Mouse (Mus musculus) urinary bladder, postnatal 14 days (tissue): ENCODE measurements at regions not wholly inside any gene's neighbourhood (a gene's known extent, or its start where the extent isn't known, plus 50 kb on each side); places are given as distances from the start of the nearest gene placed in this dataset.
"Not testable (repeated sequence)": the region's sequence is repeated elsewhere in the genome, so short reads cannot be mapped to it uniquely, and the experiment has no call there.

Source experiments
- DNase-seq: peaks from one replicate; pipeline ENCODE4 v3.0.0; 2021; ENCODE audit warnings: low spot score

GRCm38 (mm10) chr12:3188734-3189275 lies 121.0 kb downstream of the Rab10 start:
- not testable (repeated sequence) for DNase-seq

DNA sequence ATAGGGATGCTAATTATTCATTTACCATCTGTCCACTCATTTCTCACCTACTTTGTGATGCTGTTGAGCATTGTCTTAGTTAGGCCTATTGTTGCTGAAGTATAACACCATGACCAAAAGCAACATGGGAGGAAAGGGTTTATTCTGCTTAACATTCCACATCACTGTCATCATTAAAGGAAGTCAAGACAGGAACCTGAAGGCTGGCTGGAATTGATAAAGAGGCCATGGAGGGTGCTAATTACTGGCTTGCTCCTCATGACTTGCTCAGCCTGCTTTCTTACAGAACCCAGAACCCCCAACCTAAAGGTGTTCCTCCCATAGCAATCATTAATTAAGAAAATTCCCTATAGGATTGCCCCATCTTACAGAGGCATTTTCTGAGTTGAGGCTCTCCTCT lies 121.6 kb downstream of the Rab10 start:
- no peak for DNase-seq

- DNase-seq = no peak
These were observed 136.4 kb downstream of the Rab10 start for GRCm38 (mm10) chr12:3173325-3173724.

- DNase-seq = not testable (repeated sequence)
These were observed 140.0 kb downstream of the Rab10 start for GRCm38 (mm10) chr12:3169705-3170287.

DNA sequence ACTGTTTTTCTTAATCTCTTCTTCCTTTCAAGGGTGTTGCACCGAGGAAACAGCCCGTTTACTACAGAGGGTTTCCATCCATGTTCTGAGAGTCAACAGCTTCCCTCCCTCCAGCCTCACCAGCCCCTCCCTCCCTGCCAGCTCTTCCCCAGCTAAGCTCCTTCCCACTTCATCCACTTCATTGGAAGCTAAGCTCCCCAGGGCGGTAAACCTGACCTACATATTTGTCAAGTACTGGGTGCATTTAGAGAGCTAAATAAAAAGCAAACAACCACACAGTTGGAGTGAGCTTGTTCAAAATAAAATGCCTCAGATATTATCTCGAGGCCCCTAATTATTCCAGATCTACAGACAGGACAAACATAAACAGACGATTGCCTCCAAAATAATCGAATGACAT lies 148.1 kb downstream of the Rab10 start:
- not testable (repeated sequence) for DNase-seq

DNA sequence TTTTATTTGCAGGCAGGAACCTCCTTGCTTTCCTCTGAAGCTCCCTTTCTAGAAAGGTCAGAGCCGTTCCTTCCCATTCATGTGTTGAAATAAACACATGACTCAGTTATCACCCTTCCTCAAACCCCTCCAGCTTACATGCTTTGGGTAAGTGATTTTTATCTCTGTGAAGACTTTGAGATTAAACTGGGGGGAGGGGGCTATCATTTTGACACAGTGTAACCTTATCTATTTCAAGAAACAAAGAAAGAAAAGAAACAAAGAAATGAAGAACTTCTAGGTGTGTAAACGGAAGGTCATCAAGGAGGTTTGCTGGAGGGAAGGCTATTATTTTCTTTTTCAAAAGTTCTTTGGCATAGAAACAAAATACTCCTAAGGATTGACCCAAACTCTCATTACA lies 151.0 kb downstream of the Rab10 start:
- not testable (repeated sequence) for DNase-seq

DNA sequence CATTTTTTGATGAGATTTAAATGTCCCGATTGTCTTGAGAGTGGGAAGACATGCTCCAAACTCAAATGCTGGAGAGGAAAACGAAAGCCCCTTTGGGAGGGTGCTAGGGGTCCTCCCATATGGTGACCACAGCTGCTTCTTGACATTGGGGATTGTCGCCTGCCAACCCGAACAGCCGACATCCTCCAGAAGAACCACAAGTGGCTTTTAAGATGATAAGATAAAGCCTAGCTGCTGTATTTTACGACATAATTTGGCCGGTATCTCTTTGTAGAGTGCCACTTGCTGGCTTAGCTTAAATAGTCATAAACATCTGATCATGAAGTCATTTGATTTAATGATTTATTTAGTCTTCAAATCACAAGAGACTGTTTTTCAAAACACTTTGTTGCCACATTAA lies 156.1 kb downstream of the Rab10 start:
- not testable (repeated sequence) for DNase-seq

GRCm38 (mm10) chr12:3132553-3132952 lies 177.2 kb downstream of the Rab10 start:
- not testable (repeated sequence) for DNase-seq

- not testable (repeated sequence) for DNase-seq
These were observed 178.5 kb downstream of the Rab10 start for GRCm38 (mm10) chr12:3131149-3131751.

- DNase-seq = not testable (repeated sequence)
These were observed 182.4 kb downstream of the Rab10 start for GRCm38 (mm10) chr12:3127336-3127735.

DNA sequence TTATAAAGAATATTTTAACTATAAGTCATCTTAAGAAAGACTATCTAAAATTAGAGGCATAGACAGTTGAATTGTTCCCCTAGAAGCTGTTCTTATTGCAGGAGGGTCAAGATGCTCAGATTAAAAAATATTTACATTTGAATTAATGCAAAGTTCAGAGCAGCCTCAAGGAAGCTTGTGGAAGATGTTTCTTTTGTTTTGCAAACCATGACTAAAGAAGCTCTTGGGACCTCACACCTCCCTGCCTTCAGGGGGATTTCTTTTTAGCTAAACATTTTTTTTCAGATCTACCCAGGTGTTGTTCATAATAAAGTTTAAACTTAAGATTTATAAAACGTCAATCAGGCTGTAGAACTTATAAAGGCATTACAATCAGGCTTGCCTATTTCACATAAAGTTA lies 185.7 kb downstream of the Rab10 start:
- no peak for DNase-seq

DNA sequence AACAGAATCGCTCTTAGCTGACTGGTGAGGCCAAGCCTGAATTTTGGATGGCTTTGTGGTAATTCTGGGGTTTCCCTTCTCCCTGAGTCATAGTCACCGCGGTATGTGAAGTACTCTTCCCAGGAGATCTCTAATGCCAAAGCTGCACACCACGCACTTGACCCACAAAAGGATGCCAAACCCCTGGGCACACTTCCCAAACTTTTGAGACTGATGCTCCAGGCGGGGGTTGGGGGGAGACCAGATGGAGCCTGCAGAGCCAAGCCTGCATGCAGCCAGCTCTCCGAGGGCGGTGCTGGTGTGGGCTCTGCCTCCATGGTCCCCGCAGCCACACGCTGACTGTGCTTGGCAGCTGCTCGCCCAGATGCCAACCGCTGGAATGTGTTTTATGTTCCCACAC lies 199.2 kb downstream of the Rab10 start:
- DNase-seq = not testable (repeated sequence)

- peak; percentile 23 for DNase-seq
These were observed 200.1 kb downstream of the Rab10 start for GRCm38 (mm10) chr12:3109671-3110070.

DNA sequence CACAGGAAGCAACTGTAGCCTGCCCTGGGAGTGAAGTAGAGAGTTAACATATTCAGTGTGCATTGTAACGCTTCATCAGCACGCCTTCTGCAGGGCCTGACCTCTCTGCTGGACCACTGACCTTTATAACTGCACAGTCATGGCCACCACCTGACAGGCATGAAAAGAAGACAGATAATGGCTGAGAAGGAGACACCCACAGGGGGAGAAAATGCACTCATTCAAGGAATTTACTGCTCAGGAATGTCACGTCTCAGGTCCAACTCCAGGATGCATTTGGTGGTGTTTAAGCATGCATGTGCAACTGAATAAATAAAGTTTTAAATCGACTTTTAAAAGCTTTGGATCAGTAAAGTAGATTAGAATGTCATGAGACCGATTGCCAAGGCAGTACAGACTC lies 207.8 kb downstream of the Rab10 start:
- DNase-seq = not testable (repeated sequence)

GRCm38 (mm10) chr12:3098175-3098574 lies 211.6 kb downstream of the Rab10 start:
- peak; percentile 15 for DNase-seq

GRCm38 (mm10) chr12:3094509-3094908 lies 215.3 kb downstream of the Rab10 start:
- no peak for DNase-seq

DNA sequence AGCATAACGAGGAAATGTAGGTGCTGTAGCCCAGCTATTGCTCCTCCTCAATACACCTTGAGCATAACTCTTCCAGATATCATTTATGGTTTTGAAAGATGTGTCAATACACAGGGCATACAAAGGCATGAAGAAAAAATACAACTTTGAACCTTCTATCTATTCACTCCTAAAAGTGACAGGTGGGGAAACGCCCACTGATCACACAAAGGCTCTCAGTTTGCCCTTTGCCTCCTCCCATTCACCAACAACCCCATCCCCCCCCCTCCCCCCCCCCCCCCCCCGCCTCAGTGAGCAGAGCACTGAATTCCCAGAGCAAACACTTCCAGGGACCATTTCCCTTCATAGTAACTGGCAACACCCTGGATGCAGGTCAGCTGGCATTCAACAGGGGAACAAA lies 216.8 kb downstream of the Rab10 start:
- DNase-seq = not testable (repeated sequence)

DNA sequence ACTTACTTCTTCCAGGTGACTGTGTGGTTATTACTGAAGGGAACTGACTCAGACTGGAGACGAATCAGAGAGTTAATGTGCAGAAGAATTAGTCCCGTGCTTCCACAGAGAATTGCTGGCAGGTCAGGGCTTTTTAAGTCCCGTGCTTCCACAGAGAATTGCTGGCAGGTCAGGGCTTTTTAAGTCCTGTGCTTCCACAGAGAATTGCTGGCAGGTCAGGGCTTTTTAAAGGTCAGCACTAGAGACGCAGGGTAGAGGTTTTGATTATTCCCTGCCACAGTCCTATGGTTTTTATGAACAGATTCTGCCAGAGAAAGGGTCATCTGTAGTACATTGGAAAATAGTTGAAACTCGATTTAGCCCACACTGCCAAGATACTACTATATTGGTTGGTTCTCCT lies 260.2 kb downstream of the Rab10 start:
- DNase-seq = not testable (repeated sequence)

- DNase-seq = not testable (repeated sequence)
These were observed 291.3 kb downstream of the Rab10 start for GRCm38 (mm10) chr12:3018446-3018845.

GRCm38 (mm10) chr12:3016777-3017176 lies 293.0 kb downstream of the Rab10 start:
- not testable (repeated sequence) for DNase-seq
